Mouse (Mus musculus): ENCODE results near the gene Chst8.
A peak's percentile ranks its signal among the peaks of the same experiment; 100 is the strongest.

- TF ChIP-seq EP300 (IDR thresholded peaks at IDR 0.05; ENCODE audit: low read depth) (no peak), CTCF (IDR thresholded peaks at IDR 0.05; ENCODE audit: low read depth) (peak; percentile 62)
These were observed 37.1 kb upstream of the Chst8 start for GRCm38 (mm10) chr7:34849660-34850059.

Measured in liver, postnatal 0 days (tissue).